ENCODE assay signal across 26 mouse cellular contexts in genomic region chr1:156786074-156786473, GRCm38 (mm10). TPM values are rescaled to one million over a fixed set of nuclear protein-coding genes. Genes with fewer than 3 reads are reported as not detected.
DNase-seq lines count a peak whose midpoint lies in the region; ATAC-seq and TF ChIP-seq lines count a peak whose summit lies in the region.
"Had no signal": no experiment of that assay in that cellular context is flagged by ENCODE, and none has a peak within 500 bp of the region (broad histone marks: within the 10 kb centered on the region; RNA-seq: fewer than 3 reads in every experiment).

No protein-coding gene starts in this region.

- H3K79me2 ChIP-seq in MEL (ENCODE audit: control insufficient read depth, insufficient read depth, low read length, poor library complexity), result no peaks in the 10 kb centered on the region

- no peak overlapping the region for H3K4me3 ChIP-seq in MEL (ENCODE audit: control insufficient read depth in 1 of 2, insufficient read depth in 1 of 2, low read depth in 2 of 2, low read length in 2 of 2)
- no peak overlapping the region for H3K4me3 ChIP-seq in embryonic facial prominence, embryonic 15.5 days (replicated peaks)
- H3K4me3 ChIP-seq in heart, embryonic 12.5 days, result no peak overlapping the region
- no peak overlapping the region for H3K4me3 ChIP-seq in liver, postnatal 0 days (ENCODE audit: low read depth, low read length)
- H3K4me3 ChIP-seq: erythroblast, embryonic 14.5 days; forebrain, embryonic 12.5 days; forebrain, embryonic 15.5 days; heart, adult 2 months; heart, embryonic 10.5 days; hindbrain, embryonic 13.5 days had no signal

- no peak overlapping the region for H3K9ac ChIP-seq in MEL (ENCODE audit: control insufficient read depth, low read depth, low read length, poor library complexity, severe bottlenecking)
- no peak overlapping the region for H3K9ac ChIP-seq in embryonic facial prominence, embryonic 15.5 days
- H3K9ac ChIP-seq in heart, embryonic 12.5 days, result no peak overlapping the region
- H3K9ac ChIP-seq in liver, postnatal 0 days (replicated peaks), result no peak overlapping the region
- H3K9ac ChIP-seq: forebrain, embryonic 12.5 days; forebrain, embryonic 15.5 days; hindbrain, embryonic 13.5 days had no signal

- no peaks in the 10 kb centered on the region; a peak in 1 of 4 replicates for H3K27me3 ChIP-seq in MEL (ENCODE audit: control insufficient read depth in 1 of 2, insufficient read depth in 2 of 2, low read length in 2 of 2)
- H3K27me3 ChIP-seq in embryonic facial prominence, embryonic 15.5 days, result no peaks in the 10 kb centered on the region
- no peaks in the 10 kb centered on the region for H3K27me3 ChIP-seq in heart, embryonic 12.5 days (replicated peaks)
- no peaks in the 10 kb centered on the region for H3K27me3 ChIP-seq in liver, postnatal 0 days (ENCODE audit: insufficient read depth, low read length)
- H3K27me3 ChIP-seq: forebrain, embryonic 15.5 days had no signal

- no peak overlapping the region for H3K27ac ChIP-seq in MEL (ENCODE audit: control insufficient read depth, low read depth, low read length)
- H3K27ac ChIP-seq in embryonic facial prominence, embryonic 15.5 days (replicated peaks), result 0 out of 2 replicates have a peak overlapping the region, but pooled peaks have one; percentile 80
- no peak overlapping the region for H3K27ac ChIP-seq in heart, embryonic 12.5 days (ENCODE audit: poor library complexity, severe bottlenecking)
- no peak overlapping the region for H3K27ac ChIP-seq in liver, postnatal 0 days (ENCODE audit: low read depth)
- H3K27ac ChIP-seq: forebrain, embryonic 12.5 days; forebrain, embryonic 15.5 days; heart, adult 2 months; heart, embryonic 10.5 days; hindbrain, embryonic 13.5 days had no signal

- TF ChIP-seq RAD21 in MEL (IDR thresholded peaks at IDR 0.05; ENCODE audit: low read depth, low read length), result no peak

- peak; percentile 39 for DNase-seq in A20 (ENCODE audit: low read depth, low spot score)
- DNase-seq in MEL (ENCODE audit: low read depth, low spot score), result peak; percentile 70
- no peak for DNase-seq in kidney, adult 11 months
- DNase-seq in liver, postnatal 0 days, result no peak
- DNase-seq: adrenal gland, adult 2 months; adrenal gland, postnatal 14 days; cerebellum, adult 11 months; cerebellum, adult 2 months; cerebellum, adult 9-11 months; cerebellum, postnatal 25 days; embryo, embryonic 11 days; gastrocnemius, postnatal 10 days; gastrocnemius, postnatal 36 days; heart, adult 2 months had no signal

- ATAC-seq in embryonic facial prominence, embryonic 15.5 days (ENCODE audit: insufficient number of reproducible peaks, low FRiP score, low TSS enrichment, low read depth), result no peak
- no peak for ATAC-seq in heart, embryonic 12.5 days (ENCODE audit: insufficient number of reproducible peaks, low FRiP score)
- ATAC-seq in liver, postnatal 0 days, result no peak
- ATAC-seq: forebrain, embryonic 15.5 days; hindbrain, embryonic 16.5 days; inflammation-experienced regulatory T-cells, adult 6 months; intestine, embryonic 16.5 days had no signal

- no peaks in the 10 kb centered on the region for H3K9me3 ChIP-seq in MEL (replicated peaks; ENCODE audit: insufficient read depth, low read length)
- no peaks in the 10 kb centered on the region for H3K9me3 ChIP-seq in embryonic facial prominence, embryonic 15.5 days (replicated peaks)
- no peaks in the 10 kb centered on the region for H3K9me3 ChIP-seq in heart, embryonic 12.5 days (replicated peaks)
- no peaks in the 10 kb centered on the region for H3K9me3 ChIP-seq in liver, postnatal 0 days (ENCODE audit: low read length)
- H3K9me3 ChIP-seq: forebrain, embryonic 12.5 days; forebrain, embryonic 15.5 days; heart, embryonic 10.5 days; hindbrain, embryonic 13.5 days had no signal

- no peak for TF ChIP-seq CTCF in MEL (IDR thresholded peaks at IDR 0.05 in 2 of 3, conservative IDR thresholded peaks at IDR 0.05 in 1 of 3; ENCODE audit: control insufficient read depth in 1 of 3, insufficient read depth in 1 of 3, low read depth in 2 of 3, low read length in 3 of 3, poor library complexity in 1 of 3, severe bottlenecking in 1 of 3)
- TF ChIP-seq CTCF in liver, postnatal 0 days (IDR thresholded peaks at IDR 0.05; ENCODE audit: low read depth), result no peak

- H3K4me2 ChIP-seq in embryonic facial prominence, embryonic 15.5 days (replicated peaks), result no peak overlapping the region
- no peak overlapping the region for H3K4me2 ChIP-seq in heart, embryonic 12.5 days
- no peak overlapping the region for H3K4me2 ChIP-seq in liver, postnatal 0 days (ENCODE audit: low read depth, low read length)
- H3K4me2 ChIP-seq: forebrain, embryonic 12.5 days; forebrain, embryonic 15.5 days; hindbrain, embryonic 13.5 days had no signal

- H3K36me3 ChIP-seq in MEL (ENCODE audit: control insufficient read depth in 1 of 2, insufficient read depth in 2 of 2, low read length in 2 of 2), result no peaks in the 10 kb centered on the region; a peak in 1 of 4 replicates
- no peaks in the 10 kb centered on the region for H3K36me3 ChIP-seq in embryonic facial prominence, embryonic 15.5 days
- H3K36me3 ChIP-seq in heart, embryonic 12.5 days, result no peaks in the 10 kb centered on the region
- H3K36me3 ChIP-seq in liver, postnatal 0 days (replicated peaks; ENCODE audit: insufficient read depth, low read length), result no peaks in the 10 kb centered on the region
- H3K36me3 ChIP-seq: forebrain, embryonic 12.5 days; forebrain, embryonic 15.5 days; heart, embryonic 10.5 days; hindbrain, embryonic 13.5 days had no signal

- TF ChIP-seq POLR2A in MEL (IDR thresholded peaks at IDR 0.05; ENCODE audit: control insufficient read depth in 1 of 2, insufficient read depth in 1 of 2, low read depth in 1 of 2, low read length in 2 of 2, poor library complexity in 1 of 2), result no peak

- peaks cover 0 to 4% of the 10 kb centered on the region in 2 experiments; a peak in 2 of 4 replicates for H3K4me1 ChIP-seq in MEL (ENCODE audit: control insufficient read depth in 1 of 2, insufficient read depth in 2 of 2, low read length in 2 of 2)
- peaks cover 57% of the 10 kb centered on the region for H3K4me1 ChIP-seq in embryonic facial prominence, embryonic 15.5 days
- peaks cover 22% of the 10 kb centered on the region for H3K4me1 ChIP-seq in heart, embryonic 12.5 days (replicated peaks)
- H3K4me1 ChIP-seq in liver, postnatal 0 days (ENCODE audit: insufficient read depth), result no peaks in the 10 kb centered on the region

- WGBS in embryonic facial prominence, embryonic 15.5 days, result 78% methylated on average over 2 of the region's 2 CpGs
- WGBS in heart, embryonic 12.5 days, result 83% methylated on average over 2 of the region's 2 CpGs
- 43% methylated on average over 2 of the region's 2 CpGs for WGBS in liver, postnatal 0 days (ENCODE audit: insufficient replicate concordance)

- TF ChIP-seq EP300 in MEL (IDR thresholded peaks at IDR 0.05; ENCODE audit: low read depth in 1 of 2, low read length in 2 of 2), result peak; percentile 77 to 90
- TF ChIP-seq EP300 in liver, postnatal 0 days (IDR thresholded peaks at IDR 0.05; ENCODE audit: low read depth), result no peak

TF ChIP-seq in MEL, 35 proteins besides CTCF, POLR2A, EP300 and RAD21 (continues in another document):
- no peak for TF ChIP-seq ZC3H11A (IDR thresholded peaks at IDR 0.05; ENCODE audit: low read depth, low read length)
- TF ChIP-seq USF1 (IDR thresholded peaks at IDR 0.05; ENCODE audit: low read depth, low read length), result no peak
- no peak for TF ChIP-seq MAZ (IDR thresholded peaks at IDR 0.05; ENCODE audit: low read depth, low read length)
- no peak for TF ChIP-seq SIN3A (IDR thresholded peaks at IDR 0.05; ENCODE audit: low read length)
- TF ChIP-seq MYC (IDR thresholded peaks at IDR 0.05; ENCODE audit: low read depth, low read length), result no peak
- TF ChIP-seq SMC3 (IDR thresholded peaks at IDR 0.05; ENCODE audit: low read depth, low read length), result no peak
- no peak; the same call in 1 of the 2 replicates for TF ChIP-seq ELF1 (IDR thresholded peaks at IDR 0.05; ENCODE audit: low read depth, low read length)
- no peak for TF ChIP-seq MEF2A (IDR thresholded peaks at IDR 0.05; ENCODE audit: extremely low read depth, insufficient replicate concordance, low read depth, low read length, poor library complexity, severe bottlenecking)
- TF ChIP-seq TCF12 (IDR thresholded peaks at IDR 0.05; ENCODE audit: low read depth, low read length), result peak; percentile 80
- TF ChIP-seq ETS1 (IDR thresholded peaks at IDR 0.05; ENCODE audit: low read depth, low read length), result peak; percentile 44
- TF ChIP-seq ZMIZ1 (IDR thresholded peaks at IDR 0.05; ENCODE audit: low read depth, low read length), result no peak
- TF ChIP-seq MXI1 (IDR thresholded peaks at IDR 0.05; ENCODE audit: low read depth, low read length), result no peak
- no peak for TF ChIP-seq ZNF384 (IDR thresholded peaks at IDR 0.05; ENCODE audit: low read depth, low read length)
- TF ChIP-seq TBP (IDR thresholded peaks at IDR 0.05; ENCODE audit: low read depth, low read length), result no peak
- TF ChIP-seq GABPA (IDR thresholded peaks at IDR 0.05; ENCODE audit: low read depth, low read length), result no peak
- no peak for TF ChIP-seq BHLHE40 (IDR thresholded peaks at IDR 0.05; ENCODE audit: borderline replicate concordance, low read depth, low read length)
- TF ChIP-seq CHD1 (IDR thresholded peaks at IDR 0.05; ENCODE audit: low read depth, low read length), result no peak
- TF ChIP-seq UBTF (IDR thresholded peaks at IDR 0.05; ENCODE audit: borderline replicate concordance, insufficient read depth, low read depth, low read length), result no peak
- peak; percentile 49; the same call in 1 of the 2 replicates for TF ChIP-seq TAL1 (IDR thresholded peaks at IDR 0.05; ENCODE audit: low read length)
- no peak for TF ChIP-seq ZKSCAN1 (IDR thresholded peaks at IDR 0.05; ENCODE audit: low read depth, low read length)
- peak; percentile 38; the same call in 1 of the 2 replicates for TF ChIP-seq GATA1 (IDR thresholded peaks at IDR 0.05; ENCODE audit: low read depth, low read length)
- peak; percentile 86; the same call in 1 of the 2 replicates for TF ChIP-seq MYB (IDR thresholded peaks at IDR 0.05; ENCODE audit: low read depth, low read length)
- no peak for TF ChIP-seq KAT2A (conservative IDR thresholded peaks at IDR 0.05; ENCODE audit: low read depth, low read length)
- TF ChIP-seq MAFK (IDR thresholded peaks at IDR 0.05; ENCODE audit: borderline replicate concordance, low read depth, low read length), result no peak
- no peak for TF ChIP-seq CHD2 (IDR thresholded peaks at IDR 0.05; ENCODE audit: low read length)

RNA-seq across cellular contexts. Expression of gene Angptl1, which starts 52.3 kb away (rescaled TPM):
- total RNA-seq in MEL (2012; rRNA removed), result not detected in 2 replicates
- polyA plus RNA-seq in MEL (2012; ENCODE audit: insufficient read depth in 1 of 2, insufficient read length in 2 of 2, low read depth in 1 of 2, low replicate concordance in 2 of 2, missing spikeins in 1 of 2), result under 1 TPM in 1 of 2 experiments, not detected in 1; 0.07 TPM
- 65.3 and 75.8 TPM in 2 replicates for polyA plus RNA-seq in embryonic facial prominence, embryonic 15.5 days (2015; fragmentation: Nextera tagmentation; extraction: Ambion mirVana)
- polyA plus RNA-seq in heart, embryonic 12.5 days (2016; fragmentation: Nextera tagmentation; extraction: Ambion mirVana), result 1.4 and 2.1 TPM in 2 replicates
- polyA plus RNA-seq in liver, postnatal 0 days (2015; fragmentation: Nextera tagmentation; extraction: Ambion mirVana), result 0.09 and 0.19 TPM in 2 replicates
- total RNA-seq: granulocyte monocyte progenitor cell, adult 5-6 weeks; hematopoietic stem cell, adult 5-6 weeks had no signal
- polyA plus RNA-seq: erythroblast, embryonic 14.5 days had no signal

Comparison
In these comparisons a context has a peak if more than half of its experiments do, and no peak if none do; other contexts are left out.
1. DNase-seq: peak in A20 (single experiment) and MEL (single experiment); none in kidney, adult 11 months (single experiment) and liver, postnatal 0 days (single experiment).
2. RNA of gene Angptl1, which starts 52.3 kb away (polyA plus RNA-seq): 65.3 to 75.8 TPM in embryonic facial prominence, embryonic 15.5 days; 1.4 to 2.1 TPM in heart, embryonic 12.5 days, 0.09 to 0.19 TPM in liver, postnatal 0 days and 0.07 TPM in MEL; every median in the first group is over 10 times any median in the second.